Mouse (Mus musculus) thymus, adult 18-20 months (tissue): ENCODE data around the gene P2ry6.
A peak's percentile ranks its signal among the peaks of the same experiment; 100 is the strongest.

ENCODE experiments used
- DNase-seq, 2 experiments: peaks; one replicate each; pipeline ENCODE4 v3.0.0; 2022; ENCODE audit warnings: mixed read lengths in 2 of 2

Gene P2ry6

GRCm38 (mm10) chr7:100937481-100937880 lies 37.0 kb downstream of the P2ry6 start:
- no peak for DNase-seq

GRCm38 (mm10) chr7:100933520-100933919 lies 40.9 kb downstream of the P2ry6 start:
- DNase-seq, result no peak

GRCm38 (mm10) chr7:100932481-100933007 lies 41.9 kb downstream of the P2ry6 start:
- peak; percentile 65 to 76 for DNase-seq

- DNase-seq, result peak in 1 of 2 experiments; percentile 13
These were observed 42.4 kb downstream of the P2ry6 start, which contains the start of gene Arhgef17 for GRCm38 (mm10) chr7:100931926-100932480. Arhgef17 (minus strand) TSS chr7:100932107.

- DNase-seq, result no peak
These were observed 43.0 kb downstream of the P2ry6 start for GRCm38 (mm10) chr7:100931316-100931925.

- DNase-seq, result no peak
These were observed 43.7 kb downstream of the P2ry6 start for GRCm38 (mm10) chr7:100930619-100931315.

- DNase-seq, result no peak
These were observed 44.7 kb downstream of the P2ry6 start for GRCm38 (mm10) chr7:100929639-100930303.

GRCm38 (mm10) chr7:100928456-100928855 lies 46.0 kb downstream of the P2ry6 start:
- DNase-seq, result no peak

GRCm38 (mm10) chr7:100927287-100928000 lies 47.0 kb downstream of the P2ry6 start:
- no peak for DNase-seq

GRCm38 (mm10) chr7:100926311-100926923 lies 48.0 kb downstream of the P2ry6 start:
- DNase-seq, result no peak

GRCm38 (mm10) chr7:100924674-100925445 lies 49.6 kb downstream of the P2ry6 start:
- no peak for DNase-seq

GRCm38 (mm10) chr7:100924200-100924599 lies 50.2 kb downstream of the P2ry6 start:
- DNase-seq, result no peak

- DNase-seq, result no peak
These were observed 51.5 kb downstream of the P2ry6 start for GRCm38 (mm10) chr7:100922907-100923306.

GRCm38 (mm10) chr7:100921289-100921688 lies 53.2 kb downstream of the P2ry6 start:
- DNase-seq, result no peak

- no peak for DNase-seq
These were observed 54.7 kb downstream of the P2ry6 start for GRCm38 (mm10) chr7:100919809-100920107.

- DNase-seq, result no peak
These were observed 55.2 kb downstream of the P2ry6 start for GRCm38 (mm10) chr7:100919006-100919808.

GRCm38 (mm10) chr7:100918176-100918575 lies 56.3 kb downstream of the P2ry6 start:
- DNase-seq, result no peak

- no peak for DNase-seq
These were observed 56.7 kb downstream of the P2ry6 start for GRCm38 (mm10) chr7:100917751-100918150.

GRCm38 (mm10) chr7:100916526-100916925 lies 57.9 kb downstream of the P2ry6 start:
- DNase-seq, result no peak

- DNase-seq, result no peak
These were observed 59.2 kb downstream of the P2ry6 start for GRCm38 (mm10) chr7:100915204-100915603.

GRCm38 (mm10) chr7:100911791-100912190 lies 62.7 kb downstream of the P2ry6 start:
- DNase-seq, result no peak
